Mouse (Mus musculus) kidney, embryonic 14.5 days (tissue): ENCODE measurements around the gene Zfp609. TPM values are rescaled to one million over a fixed set of nuclear protein-coding genes. Genes with fewer than 3 reads are reported as not detected.
"Not testable (repeated sequence)": the region's sequence is repeated elsewhere in the genome, so short reads cannot be mapped to it uniquely, and the experiment has no call there.

Experiments used
- ATAC-seq: fragments of 200-750 bp; cut with Nextera tagmentation; 2 replicates; pipeline ENCODE4 v1.8.0; 2017; ENCODE audit warnings: moderate number of reproducible peaks, mild to moderate bottlenecking, moderate TSS enrichment, moderate library complexity; ENCODE audit not compliant: low FRiP score, low TSS enrichment
- H3K27ac ChIP-seq: fragments of 300-500 bp; sonication (generic); 2 replicates; pipeline ENCODE4 v1.5.1; 2014; ENCODE audit warnings: low read depth, mild to moderate bottlenecking, low read length, moderate library complexity, mixed read lengths
- H3K27me3 ChIP-seq: fragments of 300-500 bp; sonication (generic); 2 replicates; pipeline ENCODE4 v1.6.1; 2014; ENCODE audit warnings: mild to moderate bottlenecking, low read length; ENCODE audit not compliant: control insufficient read depth, insufficient read depth
- H3K36me3 ChIP-seq: fragments of 300-500 bp; sonication (generic); 2 replicates; pipeline ENCODE4 v1.6.1; 2014; ENCODE audit warnings: low read length, mixed read lengths; ENCODE audit not compliant: control insufficient read depth, insufficient read depth
- H3K4me1 ChIP-seq: fragments of 300-500 bp; sonication (generic); 2 replicates; pipeline ENCODE4 v1.6.1; 2014; ENCODE audit warnings: low read length, mixed read lengths; ENCODE audit not compliant: control insufficient read depth, insufficient read depth
- H3K4me2 ChIP-seq: fragments of 300-500 bp; sonication (generic); replicated peaks from 2 replicates; pipeline ENCODE4 v1.6.1; 2014; ENCODE audit warnings: low read depth, mild to moderate bottlenecking, low read length
- H3K4me3 ChIP-seq: fragments of 300-500 bp; sonication (generic); 2 replicates; pipeline ENCODE4 v1.5.1; 2014; ENCODE audit warnings: mild to moderate bottlenecking, low read length
- H3K9ac ChIP-seq: fragments of 300-500 bp; sonication (generic); 2 replicates; pipeline ENCODE4 v1.6.1; 2014; ENCODE audit warnings: low read depth, mild to moderate bottlenecking, low read length, moderate library complexity
- H3K9me3 ChIP-seq: fragments of 300-500 bp; sonication (generic); 2 replicates; pipeline ENCODE4 v1.6.1; 2016; ENCODE audit warnings: low read length; ENCODE audit not compliant: control insufficient read depth
- WGBS: fragments of 180-500 bp; shearing (Covaris S2); extraction: QIAGEN DNeasy Blood & Tissue Kit; methylation state at CpG from one replicate; pipeline ENCODE4 v1.1.7; 2014; 5-methylcytosine and 5-hydroxymethylcytosine counted together
- polyA plus RNA-seq: library from polyadenylated mRNA; unstranded; fragments of >200 nt; fragmentation: Nextera tagmentation; extraction: Ambion mirVana; gene quantifications from 2 replicates; pipeline ENCODE4 v1.2.1, GENCODE M21; 2014

Gene Zfp609
- polyA plus RNA-seq, 1 experiment from 2014 or later = 9.1 TPM

DNA sequence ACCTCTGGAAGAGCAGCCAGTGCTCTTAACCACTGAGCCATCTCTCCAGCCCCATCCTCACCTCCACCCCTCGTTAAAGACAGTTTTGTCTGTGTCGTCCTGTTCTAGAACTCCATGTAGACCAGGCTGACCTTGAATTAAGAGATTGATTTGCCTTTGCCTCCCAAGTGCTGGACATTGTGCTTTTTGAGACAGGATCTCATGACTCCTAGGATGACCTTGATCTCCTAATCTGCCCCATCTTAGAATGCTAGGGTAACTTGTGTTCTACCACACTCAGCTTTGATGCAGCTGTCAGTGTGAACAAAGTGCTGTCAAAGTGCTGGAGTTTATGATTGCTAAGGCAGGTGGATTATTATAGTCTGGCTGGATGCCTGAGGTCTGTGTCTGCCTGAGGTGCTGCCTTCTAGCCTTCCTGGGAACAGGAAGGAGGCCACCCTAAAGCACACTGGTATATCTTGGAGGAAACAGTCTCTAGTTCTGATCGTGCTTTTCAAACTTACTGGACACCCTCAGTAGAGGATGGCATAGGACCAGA lies 172.6 kb downstream of the Zfp609 start:
- no peaks in the 10 kb centered on the region for H3K9me3 ChIP-seq

DNA sequence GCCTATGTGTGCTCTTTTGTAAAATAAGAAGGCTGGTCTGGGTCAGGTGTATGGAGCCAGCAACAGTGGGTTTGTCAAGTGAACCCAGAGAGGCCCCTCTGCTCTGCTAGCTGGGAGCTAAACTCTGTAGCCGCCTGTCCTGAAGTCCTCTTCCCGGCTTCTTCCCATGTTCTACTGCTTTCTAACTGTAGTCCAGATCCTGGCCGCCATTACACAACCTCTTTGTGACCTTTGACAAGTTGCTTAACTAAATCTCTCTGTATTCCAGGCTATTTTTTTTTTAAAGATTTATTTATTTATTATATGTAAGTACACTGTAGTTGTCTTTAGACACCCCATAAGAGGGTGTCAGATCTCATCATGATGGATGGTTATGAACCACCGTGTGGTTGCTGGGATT lies 173.6 kb downstream of the Zfp609 start:
- no peak for ATAC-seq
- Histone ChIP-seq H3K4me1 (peaks cover 14% of the 10 kb centered on the region), H3K27ac (no peak overlapping the region), H3K9me3 (no peaks in the 10 kb centered on the region), H3K4me2 (no peak overlapping the region), H3K36me3 (no peaks in the 10 kb centered on the region), H3K4me3 (no peak overlapping the region), H3K9ac (no peak overlapping the region), H3K27me3 (no peaks in the 10 kb centered on the region)
- WGBS = 94% methylated on average over 4 of the region's 4 CpGs

More for the DNA sequence above, 172.6 kb downstream of the Zfp609 start:
- Histone ChIP-seq H3K4me1 (peaks cover 11% of the 10 kb centered on the region), H3K27me3 (no peaks in the 10 kb centered on the region), H3K9ac (no peak overlapping the region), H3K4me3 (no peak overlapping the region), H3K4me2 (no peak overlapping the region), H3K36me3 (no peaks in the 10 kb centered on the region), H3K27ac (no peak overlapping the region)
- 85% methylated on average over 3 of the region's 3 CpGs for WGBS
- ATAC-seq = no peak

DNA sequence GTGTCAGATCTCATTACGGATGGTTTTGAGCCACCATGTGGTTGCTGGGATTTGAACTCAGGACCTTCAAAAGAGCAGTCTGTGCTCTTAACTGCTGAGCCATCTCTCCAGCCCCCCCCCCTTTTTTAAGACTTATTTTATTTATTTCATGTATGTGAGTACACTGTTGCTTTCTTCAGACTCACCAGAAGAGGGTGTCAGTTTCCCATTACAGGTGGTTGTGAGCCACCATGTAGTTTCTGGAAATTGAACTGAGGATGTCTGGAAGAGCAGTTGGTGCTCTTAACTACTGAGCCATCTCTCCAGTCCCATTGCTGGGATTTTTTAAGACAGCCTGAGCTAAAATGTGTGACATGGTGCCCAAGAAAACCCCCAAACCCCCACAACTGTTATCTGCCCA lies 175.4 kb downstream of the Zfp609 start:
- H3K27me3 ChIP-seq, H3K36me3 ChIP-seq, ATAC-seq, H3K27ac ChIP-seq, H3K9me3 ChIP-seq, H3K4me2 ChIP-seq, H3K9ac ChIP-seq, H3K4me3 ChIP-seq: not testable (repeated sequence)
- 97% methylated on average over 1 of the region's 1 CpGs for WGBS
- H3K4me1 ChIP-seq = peaks cover 14% of the 10 kb centered on the region

DNA sequence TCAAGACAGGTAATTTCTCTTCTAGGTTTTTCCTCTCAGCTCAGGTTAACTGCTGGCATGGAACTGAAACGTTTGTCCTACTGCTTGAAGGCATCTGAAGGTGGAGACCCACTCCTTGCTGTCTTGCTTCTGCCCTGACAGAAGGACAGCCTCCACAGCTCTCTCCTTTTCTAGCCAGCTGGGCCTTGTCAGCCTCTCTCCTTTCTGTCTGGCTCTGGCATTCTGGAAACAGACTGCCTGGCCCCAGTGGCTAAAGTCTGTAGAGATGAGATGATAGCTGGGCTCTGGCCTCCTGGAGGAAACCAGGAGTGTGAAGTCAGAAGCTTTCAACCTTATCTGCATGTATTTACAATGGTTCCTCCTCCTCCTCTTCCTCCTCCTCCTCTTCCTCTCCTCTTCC lies 177.4 kb downstream of the Zfp609 start:
- Histone ChIP-seq H3K9ac (no peak overlapping the region), H3K4me1 (peaks cover 14% of the 10 kb centered on the region), H3K4me2 (no peak overlapping the region), H3K27ac (peak overlapping the region; percentile 42; the same call in 1 of the 2 replicates), H3K27me3 (no peaks in the 10 kb centered on the region), H3K4me3 (no peak overlapping the region), H3K36me3 (no peaks in the 10 kb centered on the region), H3K9me3 (no peaks in the 10 kb centered on the region)
- 14% methylated on average over 1 of the region's 1 CpGs for WGBS
- ATAC-seq = peak; percentile 51; the same call in 1 of the 2 replicates

DNA sequence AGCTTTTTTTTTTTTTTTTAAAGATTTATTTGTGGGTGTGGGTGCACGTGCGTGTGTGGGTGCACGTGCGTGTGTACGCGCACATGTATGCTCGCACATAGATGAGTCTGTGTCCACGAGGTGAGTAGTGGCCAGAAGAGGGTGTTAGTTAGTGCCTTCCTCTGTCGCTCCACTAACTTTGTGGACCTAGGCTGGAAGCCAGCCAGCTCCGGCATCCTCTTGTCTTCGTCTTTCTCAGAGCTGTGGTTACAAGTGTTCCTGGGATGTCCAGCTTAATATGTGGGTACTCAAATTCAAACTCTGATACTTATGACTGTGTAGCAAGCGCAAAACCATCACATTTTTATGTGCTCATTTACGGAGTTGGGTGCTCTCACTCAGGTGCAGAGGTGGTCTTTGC lies 178.6 kb downstream of the Zfp609 start:
- Histone ChIP-seq H3K36me3 (no peaks in the 10 kb centered on the region), H3K27me3 (no peaks in the 10 kb centered on the region), H3K9me3 (no peaks in the 10 kb centered on the region), H3K9ac (no peak overlapping the region), H3K4me1 (peaks cover 14% of the 10 kb centered on the region), H3K4me3 (no peak overlapping the region), H3K4me2 (no peak overlapping the region), H3K27ac (no peak overlapping the region)
- no peak for ATAC-seq
- WGBS = 90% methylated on average over 13 of the region's 13 CpGs

DNA sequence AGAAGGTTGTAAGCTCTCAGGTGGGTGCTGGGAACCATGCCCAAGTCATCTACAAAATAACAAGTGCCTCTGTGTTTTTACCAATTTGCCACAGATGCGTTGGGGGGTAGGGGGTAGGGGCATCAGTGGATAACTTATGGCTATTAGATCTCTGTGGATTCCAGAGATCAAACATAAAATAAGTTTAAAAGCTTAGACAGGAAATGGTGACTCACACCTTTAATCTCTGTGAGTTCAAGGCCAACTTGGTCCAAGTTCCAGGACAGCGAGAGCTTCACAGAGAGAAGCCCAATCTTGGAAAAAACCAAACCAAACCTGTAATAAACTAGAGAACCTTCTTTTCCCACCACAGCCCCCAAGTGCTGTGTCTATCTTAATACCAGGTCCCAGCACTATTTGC lies 180.6 kb downstream of the Zfp609 start:
- Histone ChIP-seq H3K4me2 (no peak overlapping the region), H3K36me3 (no peaks in the 10 kb centered on the region), H3K27me3 (no peaks in the 10 kb centered on the region), H3K9me3 (no peaks in the 10 kb centered on the region), H3K4me1 (peaks cover 16% of the 10 kb centered on the region), H3K27ac (no peak overlapping the region), H3K4me3 (no peak overlapping the region), H3K9ac (no peak overlapping the region)
- ATAC-seq = no peak
- WGBS = 80% methylated on average over 2 of the region's 2 CpGs

DNA sequence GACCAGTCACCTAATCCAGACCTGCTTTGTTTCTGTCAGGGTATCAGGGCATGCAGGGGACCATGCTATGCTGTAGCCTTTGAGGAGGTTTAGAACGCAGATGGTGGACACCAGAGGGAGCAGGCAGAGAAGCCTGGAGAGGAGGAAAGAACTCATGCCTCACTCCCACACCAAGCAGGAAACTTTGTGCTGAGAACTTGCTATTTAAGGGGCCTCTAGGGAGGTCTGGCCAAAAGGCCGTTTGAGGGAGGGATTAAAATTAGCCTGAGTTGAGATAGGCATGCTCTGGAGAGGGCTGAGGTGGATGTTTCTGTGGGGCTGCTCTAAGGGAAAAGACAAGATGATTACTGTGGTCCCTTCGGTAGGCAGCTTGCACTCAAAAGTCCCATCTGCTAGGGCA lies 181.4 kb downstream of the Zfp609 start:
- peak overlapping the region; percentile 48; the same call in 1 of the 2 replicates for H3K27ac ChIP-seq

DNA sequence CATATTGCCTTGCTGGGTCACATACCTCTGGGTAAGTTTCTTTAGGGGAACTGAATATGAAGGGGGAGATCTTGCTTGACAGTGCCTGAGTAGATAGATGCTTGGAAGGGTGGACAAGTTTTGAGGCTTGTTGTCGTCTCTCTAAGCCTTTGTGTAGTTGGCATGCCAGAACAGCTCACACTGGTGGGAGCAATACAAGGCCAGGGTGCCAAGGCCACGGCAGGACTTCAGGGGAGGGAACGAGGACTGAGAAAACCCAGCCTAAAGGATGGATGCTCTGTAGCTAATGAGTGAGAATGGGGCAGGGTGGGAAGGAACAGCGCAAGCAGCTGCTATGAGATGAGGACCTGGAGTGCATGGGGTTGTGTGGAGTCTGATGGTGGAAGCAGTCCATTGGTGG lies 182.4 kb downstream of the Zfp609 start:
- no peaks in the 10 kb centered on the region for H3K36me3 ChIP-seq
- ATAC-seq = no peak
- H3K9ac ChIP-seq = no peak overlapping the region
- peaks cover 23% of the 10 kb centered on the region for H3K4me1 ChIP-seq
- WGBS = 89% methylated on average over 4 of the region's 4 CpGs
- H3K4me3 ChIP-seq = no peak overlapping the region
- H3K27me3 ChIP-seq = no peaks in the 10 kb centered on the region
- H3K4me2 ChIP-seq = no peak overlapping the region
- no peaks in the 10 kb centered on the region for H3K9me3 ChIP-seq
- H3K27ac ChIP-seq = no peak overlapping the region

More for the DNA sequence above, 181.4 kb downstream of the Zfp609 start:
- H3K4me3 ChIP-seq = no peak overlapping the region
- H3K4me2 ChIP-seq = 0 out of 2 replicates have a peak overlapping the region, but pooled peaks have one; percentile 1
- 35% methylated on average over 3 of the region's 3 CpGs for WGBS
- H3K36me3 ChIP-seq = no peaks in the 10 kb centered on the region
- H3K9ac ChIP-seq = no peak overlapping the region
- H3K9me3 ChIP-seq = no peaks in the 10 kb centered on the region
- H3K4me1 ChIP-seq = peaks cover 24% of the 10 kb centered on the region
- no peak; the same call in 1 of the 2 replicates for ATAC-seq
- no peaks in the 10 kb centered on the region for H3K27me3 ChIP-seq

DNA sequence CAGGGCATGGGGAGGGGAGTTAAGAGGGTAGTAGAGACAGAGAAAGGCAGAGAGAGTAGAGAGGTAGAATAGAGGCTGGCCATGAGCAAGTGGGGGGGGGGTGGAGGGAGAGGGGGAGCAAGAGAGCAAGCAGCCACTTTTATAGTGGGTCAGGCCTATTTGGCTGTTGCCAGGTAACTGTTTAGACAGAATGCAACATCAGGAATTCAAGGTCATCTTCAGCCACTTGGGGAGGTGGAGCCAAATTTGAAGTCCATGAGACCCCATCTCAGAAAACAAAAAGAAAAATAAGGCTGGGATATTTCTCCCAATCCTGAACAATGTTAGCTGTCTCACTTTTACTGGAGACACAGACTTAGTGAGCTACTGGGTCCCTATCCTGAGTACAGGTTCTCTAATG lies 184.8 kb downstream of the Zfp609 start:
- peaks cover 23% of the 10 kb centered on the region for H3K4me1 ChIP-seq
- no peak overlapping the region for H3K4me2 ChIP-seq
- no peaks in the 10 kb centered on the region for H3K36me3 ChIP-seq
- H3K27me3 ChIP-seq = no peaks in the 10 kb centered on the region
- ATAC-seq = no peak
- H3K9ac ChIP-seq = no peak overlapping the region
- no peak overlapping the region for H3K4me3 ChIP-seq
- no peak overlapping the region for H3K27ac ChIP-seq
- no peaks in the 10 kb centered on the region for H3K9me3 ChIP-seq
